Mouse (Mus musculus) liver, embryonic 14.5 days (tissue): Measurements from ENCODE around the gene Psmd3. TPM values are rescaled to one million over a fixed set of nuclear protein-coding genes. Genes with fewer than 3 reads are reported as not detected.

Source experiments
- ATAC-seq: fragments of 200-750 bp; cut with Nextera tagmentation; 2 replicates; pipeline ENCODE4 v1.8.0; 2017; ENCODE audit warnings: moderate number of reproducible peaks, mild to moderate bottlenecking, moderate library complexity; ENCODE audit not compliant: insufficient read depth
- DNase-seq, 3 experiments: peaks; one replicate each; pipeline ENCODE4 v3.0.0-alpha.2; 2012 to 2013; ENCODE audit warnings: low read depth in 3 of 3, low spot score in 3 of 3
- H3K27ac ChIP-seq: fragments of 300-500 bp; sonication (generic); 2 replicates; pipeline ENCODE4 v1.5.1; 2014; ENCODE audit warnings: moderate library complexity, mild to moderate bottlenecking, control low read depth, inconsistent platforms
- H3K27me3 ChIP-seq: fragments of 300-500 bp; sonication (generic); 2 replicates; pipeline ENCODE4 v1.6.1; 2014; ENCODE audit warnings: mild to moderate bottlenecking, low read length, moderate library complexity; ENCODE audit not compliant: control insufficient read depth, insufficient read depth
- H3K36me3 ChIP-seq: fragments of 300-500 bp; sonication (generic); replicated peaks from 2 replicates; pipeline ENCODE4 v1.6.1; 2014; ENCODE audit warnings: low read depth; ENCODE audit not compliant: control insufficient read depth, insufficient read depth
- H3K4me1 ChIP-seq, 2 experiments: fragments of 200-500 bp in 1 of 2; fragments of 300-500 bp in 1 of 2; sonication (generic) in 1 of 2; replicated peaks; 2 replicates each; pipeline ENCODE4 v1.6.1; 2012 to 2014; ENCODE audit warnings: antibody characterized with exemption in 1 of 2, inconsistent platforms in 1 of 2, low read length in 1 of 2; ENCODE audit not compliant: control insufficient read depth in 2 of 2, insufficient read depth in 2 of 2
- H3K4me2 ChIP-seq: fragments of 300-500 bp; sonication (generic); 2 replicates; pipeline ENCODE4 v1.6.1; 2014; ENCODE audit warnings: low read depth, mild to moderate bottlenecking, control low read depth, moderate library complexity
- H3K4me3 ChIP-seq, 2 experiments: fragments of 200-500 bp in 1 of 2; fragments of 300-500 bp in 1 of 2; sonication (generic) in 1 of 2; 2 replicates each; pipeline ENCODE4 v1.5.1; 2012 to 2014; ENCODE audit warnings: low read depth in 2 of 2, low read length in 2 of 2, mild to moderate bottlenecking in 2 of 2, control low read depth in 1 of 2, inconsistent platforms in 1 of 2, moderate library complexity in 1 of 2; ENCODE audit not compliant: insufficient read depth in 1 of 2
- H3K9ac ChIP-seq: fragments of 300-500 bp; sonication (generic); replicated peaks from 2 replicates; pipeline ENCODE4 v1.6.1; 2014; ENCODE audit warnings: mild to moderate bottlenecking, control low read depth, moderate library complexity
- H3K9me3 ChIP-seq: fragments of 300-500 bp; sonication (generic); 2 replicates; pipeline ENCODE4 v1.6.1; 2016; ENCODE audit warnings: low read length, mixed read lengths; ENCODE audit not compliant: control insufficient read depth
- CTCF ChIP-seq: IDR thresholded peaks from 2 replicates; pipeline ENCODE4 v1.5.1; 2016; ENCODE audit warnings: antibody characterized with exemption, low read depth, control low read depth
- EP300 ChIP-seq: IDR thresholded peaks from 2 replicates; pipeline ENCODE4 v1.6.1; 2016; ENCODE audit warnings: antibody characterized with exemption, low read depth
- WGBS: fragments of 180-500 bp; shearing (Covaris S2); extraction: QIAGEN DNeasy Blood & Tissue Kit; methylation state at CpG from one replicate; pipeline ENCODE4 v1.1.7; 2014; ENCODE audit not compliant: insufficient replicate concordance; 5-methylcytosine and 5-hydroxymethylcytosine counted together
- polyA plus RNA-seq, 2 experiments: library from polyadenylated mRNA; depleted of rRNA in 1 of 2; stranded (reverse) in 1 of 2; unstranded in 1 of 2; fragments of >200 nt; fragmentation: Nextera tagmentation in 1 of 2; extraction: Ambion mirVana in 1 of 2; gene quantifications; 2 replicates each; pipeline versions ENCODE4 v1.2.1 to v1.2.3; 2012 to 2014

Psmd3 gene
- polyA plus RNA-seq, 2 experiments: 55.3 to 75.7 TPM

- TF ChIP-seq CTCF: no peak
- no peaks in the 10 kb centered on the region for H3K27me3 ChIP-seq
- peaks cover 6% of the 10 kb centered on the region for H3K36me3 ChIP-seq
- no peak overlapping the region for H3K9ac ChIP-seq
- ATAC-seq: no peak
- 66% methylated on average over 7 of the region's 7 CpGs for WGBS
- no peaks in the 10 kb centered on the region for H3K9me3 ChIP-seq
- H3K4me2 ChIP-seq: no peak overlapping the region
- H3K4me3 ChIP-seq: no peak overlapping the region
- no peak for DNase-seq
- no peak overlapping the region for H3K27ac ChIP-seq
- H3K4me1 ChIP-seq: 0 out of 4 replicates have a peak, but pooled peaks cover 0 to 4% of the 10 kb centered on the region in 2 experiments
Observed at GRCm38 (mm10) chr11:98723098-98723497, 40.7 kb downstream of the Psmd3 start.

- WGBS: 80% methylated on average over 15 of the region's 15 CpGs
- DNase-seq: no peak
- no peaks in the 10 kb centered on the region for H3K9me3 ChIP-seq
- no peak for ATAC-seq
- no peaks in the 10 kb centered on the region for H3K27me3 ChIP-seq
- no peak overlapping the region for H3K4me2 ChIP-seq
- no peak for TF ChIP-seq CTCF
- TF ChIP-seq EP300: no peak
- H3K4me3 ChIP-seq: no peak overlapping the region
- H3K36me3 ChIP-seq: peaks cover 6% of the 10 kb centered on the region
- H3K4me1 ChIP-seq: peaks cover 7 to 10% of the 10 kb centered on the region in 2 experiments; a peak in 3 of 4 replicates
- no peak overlapping the region for H3K9ac ChIP-seq
- H3K27ac ChIP-seq: no peak overlapping the region
Observed at GRCm38 (mm10) chr11:98725926-98726506, 43.7 kb downstream of the Psmd3 start.

GRCm38 (mm10) chr11:98729119-98729588, 46.8 kb downstream of the Psmd3 start, which contains the start of gene Med24:
Med24 (minus strand) TSS chr11:98729435.
- 0% methylated on average over 16 of the region's 16 CpGs for WGBS
- ATAC-seq: peak; percentile 96
- Histone ChIP-seq H3K27ac (peak within 1 kb of the TSS; percentile 26), H3K9ac (peak within 1 kb of the TSS; percentile 63), H3K36me3 (peaks cover 4% of the 10 kb centered on the region), H3K4me2 (peak within 1 kb of the TSS; percentile 99), H3K4me3 (peak within 1 kb of the TSS; percentile 81 to 100), H3K4me1 (peaks cover 7 to 10% of the 10 kb centered on the region in 2 experiments; a peak in 3 of 4 replicates), H3K9me3 (peaks cover 2% of the 10 kb centered on the region), H3K27me3 (no peaks in the 10 kb centered on the region)
- TF ChIP-seq EP300: no peak; the same call in 1 of the 2 replicates
- no peak for TF ChIP-seq CTCF
- DNase-seq: peak; percentile 85 to 89 (median 85)

GRCm38 (mm10) chr11:98730727-98731126, 48.4 kb downstream of the Psmd3 start:
- no peak for ATAC-seq
- WGBS: 64% methylated on average over 4 of the region's 4 CpGs

GRCm38 (mm10) chr11:98731134-98731533, 48.8 kb downstream of the Psmd3 start:
- DNase-seq (no peak), ATAC-seq (no peak)
- Histone ChIP-seq H3K27ac (no peak overlapping the region), H3K4me3 (no peak overlapping the region), H3K9me3 (peaks cover 4% of the 10 kb centered on the region), H3K4me2 (no peak overlapping the region), H3K27me3 (no peaks in the 10 kb centered on the region), H3K9ac (no peak overlapping the region), H3K36me3 (no peaks in the 10 kb centered on the region), H3K4me1 (peaks cover 7 to 8% of the 10 kb centered on the region in 2 experiments; a peak in 3 of 4 replicates)
- TF ChIP-seq EP300 (no peak), CTCF (no peak)
- WGBS: 62% methylated on average over 5 of the region's 5 CpGs

More at GRCm38 (mm10) chr11:98730727-98731126, 48.4 kb downstream of the Psmd3 start:
- Histone ChIP-seq H3K27me3 (no peaks in the 10 kb centered on the region), H3K36me3 (no peaks in the 10 kb centered on the region), H3K9ac (no peak overlapping the region), H3K9me3 (peaks cover 4% of the 10 kb centered on the region), H3K27ac (no peak overlapping the region), H3K4me1 (peaks cover 7 to 10% of the 10 kb centered on the region in 2 experiments; a peak in 3 of 4 replicates), H3K4me2 (no peak overlapping the region), H3K4me3 (no peak overlapping the region)
- DNase-seq: no peak
- TF ChIP-seq CTCF (no peak), EP300 (no peak)
